Mouse (Mus musculus) left cerebral cortex, postnatal 14 days (tissue): ENCODE results near the gene Vtcn1. TPM values are rescaled to one million over a fixed set of nuclear protein-coding genes. Genes with fewer than 3 reads are reported as not detected.

Source experiments
- total RNA-seq, 2 experiments: library from RNA; stranded (reverse); gene quantifications; 2 replicates each; pipeline ENCODE4 v1.2.3; 2021

Vtcn1 gene
- total RNA-seq, 2 experiments from 2014 or later, result 0.13 TPM; not detected in 1

Other genes starting within 250 kb of the Vtcn1 start
- gene Man1a2, start 140.0 kb upstream of the Vtcn1 start, total RNA-seq, result 100 to 1,000 TPM; 148 TPM
- gene Trim45, start 96.7 kb downstream of the Vtcn1 start, total RNA-seq, result 1 to 10 TPM; 7.3 to 8.2 TPM
- gene Ttf2, start 144.2 kb downstream of the Vtcn1 start, total RNA-seq, result 1 to 10 TPM; 1.4 to 1.7 TPM
- gene Cd101, start 204.1 kb downstream of the Vtcn1 start, total RNA-seq, result under 1 TPM; 0.34 to 0.40 TPM